Mouse (Mus musculus) ovary, postnatal 10 days (tissue): ENCODE measurements around the gene Tmem262.
A peak's percentile ranks its signal among the peaks of the same experiment; 100 is the strongest.

Experiments
- DNase-seq: peaks from one replicate; pipeline ENCODE4 v3.0.0; 2022; ENCODE audit warnings: low spot score

Tmem262 gene

GRCm38 (mm10) chr19:6102169-6102853, 22.5 kb downstream of the Tmem262 start:
- DNase-seq, result no peak

GRCm38 (mm10) chr19:6104476-6104875, 24.6 kb downstream of the Tmem262 start:
- no peak for DNase-seq

GRCm38 (mm10) chr19:6105586-6105985, 25.8 kb downstream of the Tmem262 start, which contains the start of gene Naaladl1:
Gene Naaladl1, plus strand, starts transcription at chr19:6105782.
- DNase-seq, result no peak

DNA sequence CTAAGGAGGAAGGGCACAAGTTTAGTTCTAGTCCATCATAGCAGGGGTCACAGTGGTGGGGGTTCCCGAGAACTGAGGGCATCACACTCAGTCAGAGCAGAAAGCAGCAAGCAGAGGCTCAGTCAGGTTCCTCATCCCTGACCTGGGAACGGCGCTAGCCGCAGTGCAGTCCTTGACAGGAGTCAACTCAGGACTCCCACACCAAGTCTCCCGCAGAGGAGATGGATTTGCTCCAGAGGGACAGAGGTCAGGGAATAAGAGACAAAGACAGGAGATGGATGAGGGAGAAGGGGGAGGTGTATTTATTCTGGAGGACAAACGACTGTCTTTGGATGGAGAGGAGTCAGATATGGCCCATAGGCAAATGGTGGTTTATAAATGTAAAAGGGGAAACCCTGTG, 33.3 kb downstream of the Tmem262 start:
- no peak for DNase-seq

DNA sequence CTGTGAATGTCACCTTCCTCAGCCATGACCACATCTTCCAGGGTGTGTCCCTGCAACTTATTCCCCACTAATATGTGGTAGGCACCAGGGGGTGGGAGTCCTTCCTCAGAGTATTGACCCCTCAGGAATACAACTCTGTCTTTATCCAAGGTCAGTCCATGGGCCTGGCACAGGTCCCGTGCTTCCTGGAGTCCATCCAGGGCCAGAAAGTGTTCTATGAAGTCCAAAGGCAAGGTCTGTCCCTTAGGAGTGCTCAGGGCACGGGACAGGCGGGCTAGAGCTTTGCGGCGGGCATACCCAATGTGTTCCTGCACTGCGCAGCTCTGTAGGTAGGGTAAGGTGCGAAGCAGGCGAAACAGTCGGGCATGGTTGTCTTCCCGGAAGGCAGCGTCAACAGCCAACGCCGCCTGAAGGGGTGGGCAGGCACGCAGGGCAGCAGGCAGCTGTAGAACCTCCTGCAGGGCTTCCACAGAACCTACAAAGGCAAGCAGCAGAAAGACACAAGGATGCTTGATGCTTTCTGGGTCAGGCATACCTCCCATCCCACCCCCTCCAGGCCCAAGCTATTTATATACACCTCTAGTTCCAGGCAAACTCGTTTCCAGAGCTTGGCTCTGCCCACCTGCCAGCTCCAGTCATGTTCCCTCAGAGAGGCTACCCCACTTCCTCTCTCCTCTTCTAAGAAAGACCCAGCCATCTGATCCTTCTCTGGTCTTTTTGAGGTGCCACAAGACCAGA, 36.4 kb downstream of the Tmem262 start:
- DNase-seq, result no peak

DNA sequence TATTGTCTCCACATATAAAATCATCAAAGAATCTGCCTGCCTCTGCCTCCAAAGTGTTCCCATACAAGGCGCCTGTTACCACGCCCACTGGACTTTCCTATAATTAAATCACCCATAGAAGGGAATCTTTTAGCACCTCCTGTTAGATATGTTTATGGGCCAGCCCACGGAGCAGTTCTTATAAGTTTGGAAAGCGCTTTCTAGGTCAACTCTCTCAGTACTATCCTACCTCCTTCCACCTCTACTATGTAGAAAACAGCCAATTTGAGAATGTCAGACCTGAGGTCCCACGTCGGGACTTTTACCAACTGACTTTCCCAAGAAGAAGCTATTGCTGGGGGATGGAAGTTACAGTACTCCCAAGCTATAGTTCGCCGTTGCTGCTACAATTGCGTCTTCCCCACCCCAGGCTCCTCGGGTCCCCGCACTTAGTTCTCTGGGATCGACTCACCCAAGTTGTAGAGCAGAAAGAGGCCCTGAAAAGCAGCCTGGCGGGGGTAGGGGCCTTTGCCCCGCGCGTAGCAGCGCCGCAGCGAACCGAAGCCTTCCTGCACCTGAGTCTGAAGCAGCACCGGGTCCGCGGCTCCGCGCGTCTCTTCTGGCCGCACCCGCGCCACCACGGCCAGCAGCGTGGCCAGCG, 37.6 kb downstream of the Tmem262 start:
- DNase-seq, result no peak

DNA sequence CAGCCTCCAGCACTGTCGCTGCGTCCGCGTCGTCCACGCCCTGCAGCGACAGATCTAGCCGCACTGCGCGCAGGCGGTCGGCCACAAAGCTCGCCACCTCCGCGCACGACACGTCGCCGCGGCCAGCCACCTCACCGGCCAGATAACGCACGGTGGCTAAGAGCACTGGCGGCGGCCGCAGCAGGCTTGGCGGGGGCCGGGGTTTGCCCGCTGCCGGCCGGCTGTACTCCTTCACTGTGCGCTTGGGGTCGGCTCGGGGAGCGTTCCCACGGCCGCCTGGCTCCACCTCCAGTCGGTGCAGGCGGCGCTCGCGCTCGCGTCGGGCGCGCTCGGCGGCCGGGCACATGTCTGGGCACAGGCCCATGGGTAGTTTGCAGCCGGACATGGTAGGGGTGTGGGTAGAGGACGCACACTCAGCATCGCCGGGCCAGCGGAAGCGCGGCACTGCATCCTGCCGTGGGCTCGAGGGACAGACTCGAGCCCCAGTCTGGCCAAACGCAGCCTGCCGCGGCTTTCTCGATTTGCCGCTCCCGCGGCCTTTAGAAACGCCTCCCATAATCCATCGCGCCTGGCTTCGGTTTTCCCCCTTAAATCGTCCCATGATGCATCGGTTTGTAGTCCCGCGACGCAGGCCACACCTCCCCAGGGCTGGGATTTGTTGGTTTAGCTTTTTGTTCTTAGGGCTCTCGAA, 38.3 kb downstream of the Tmem262 start, which contains the start of gene Sac3d1:
Sac3d1 (minus strand) TSS at position 665 of the 691 bp plus-strand sequence.
- peak; percentile 62 for DNase-seq

- no peak for DNase-seq
These were observed 38.9 kb downstream of the Tmem262 start for GRCm38 (mm10) chr19:6118677-6119185.

DNA sequence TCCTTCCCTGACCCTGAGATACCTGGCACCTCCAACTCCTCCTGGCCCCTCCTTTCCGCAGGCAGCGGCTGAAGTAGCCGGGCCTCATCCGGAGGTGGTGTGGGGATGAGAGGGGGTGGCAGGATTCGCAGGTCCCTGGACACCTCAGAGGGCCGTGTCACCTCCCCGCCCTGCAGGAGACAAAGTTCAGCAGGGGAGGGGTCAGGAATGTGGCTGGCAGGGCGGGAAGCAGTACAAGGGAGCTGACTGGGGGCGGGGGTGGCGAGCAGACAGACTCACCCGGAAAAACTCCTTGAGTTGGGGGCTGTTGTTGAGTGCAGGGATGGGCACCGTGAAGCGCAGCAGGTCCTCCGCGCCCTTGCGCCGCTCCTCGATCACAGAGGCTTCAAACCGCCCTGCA, 41.9 kb downstream of the Tmem262 start:
- DNase-seq, result no peak

- no peak for DNase-seq
These were observed 43.5 kb downstream of the Tmem262 start for GRCm38 (mm10) chr19:6123330-6123729.

GRCm38 (mm10) chr19:6124898-6125297, 45.1 kb downstream of the Tmem262 start:
- no peak for DNase-seq

- no peak for DNase-seq
These were observed 46.5 kb downstream of the Tmem262 start for GRCm38 (mm10) chr19:6126289-6126688.

DNA sequence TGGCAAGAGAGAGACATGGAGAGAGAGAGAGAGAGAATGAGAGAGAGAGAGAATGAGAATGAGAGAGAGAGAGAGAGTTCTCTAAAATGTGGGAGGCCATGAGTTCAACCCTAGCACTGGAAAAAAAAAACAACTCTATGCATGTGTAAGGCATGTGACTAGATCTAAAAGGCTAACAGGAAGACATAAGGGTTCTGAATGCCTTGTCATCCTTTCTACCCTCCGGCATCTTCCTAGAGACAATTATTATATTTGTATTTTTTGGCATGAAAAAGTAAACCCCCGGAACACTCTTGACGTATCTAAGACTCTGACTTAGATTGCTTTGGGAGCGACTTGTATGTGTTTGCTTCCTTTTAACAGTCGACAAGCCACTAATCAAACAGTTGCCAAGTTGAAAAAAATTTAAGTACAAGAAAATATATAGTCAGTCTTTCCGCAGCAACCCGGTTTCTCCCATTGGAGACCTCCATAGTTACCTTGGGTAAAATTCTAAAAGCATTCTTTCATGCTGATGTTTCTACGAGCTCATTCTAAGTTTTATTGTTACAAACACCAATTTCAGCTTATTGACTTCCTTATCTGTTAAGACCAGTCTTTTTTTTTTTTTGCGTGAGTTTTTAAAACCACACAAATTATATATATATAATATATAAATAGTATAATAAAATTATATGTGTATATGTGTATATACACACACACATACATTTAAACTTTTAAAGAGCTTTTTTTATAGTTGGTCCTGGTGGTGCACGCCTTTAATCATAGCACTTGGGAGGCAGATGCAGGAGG, 47.2 kb downstream of the Tmem262 start:
- no peak for DNase-seq

GRCm38 (mm10) chr19:6127760-6128341, 48.0 kb downstream of the Tmem262 start, which contains the start of gene Snx15:
Gene Snx15, minus strand, starts transcription at chr19:6128304.
- peak; percentile 92 for DNase-seq
